Mouse (Mus musculus): ENCODE results near the gene Fam187b. TPM values are rescaled to one million over a fixed set of nuclear protein-coding genes. Genes with fewer than 3 reads are reported as not detected.
"Not testable (repeated sequence)": the region's sequence is repeated elsewhere in the genome, so short reads cannot be mapped to it uniquely, and the experiment has no call there.

The Fam187b gene
- not detected for polyA plus RNA-seq (2012; fragmentation: generic; extraction: Trizol)
- long read RNA-seq, experiment 1: 0 reads
- long read RNA-seq, experiment 2: 0 reads

GRCm38 (mm10) chr7:30973501-30974289 lies at the start of gene Fam187b:
TSS of gene Fam187b (plus strand) at chr7:30973790.
- H3K79me2 ChIP-seq (ENCODE audit: control insufficient read depth, insufficient read depth): no peaks in the 10 kb centered on the region
- no peak for TF ChIP-seq MYOG (IDR thresholded peaks at IDR 0.05; ENCODE audit: control insufficient read depth, extremely low read depth, insufficient read length)
- TF ChIP-seq CTCF (IDR thresholded peaks at IDR 0.05; ENCODE audit: control insufficient read depth, insufficient read depth, insufficient read length): peak; percentile 88
- no peaks in the 10 kb centered on the region for H3K79me3 ChIP-seq (ENCODE audit: low read depth)
- no peak within 1 kb of the TSS for H3K4me3 ChIP-seq (ENCODE audit: insufficient read depth, poor library complexity, severe bottlenecking)
- H3ac ChIP-seq (ENCODE audit: control insufficient read depth, insufficient read length, low read depth): no peak within 1 kb of the TSS
- no peaks in the 10 kb centered on the region for H3K36me3 ChIP-seq (ENCODE audit: control insufficient read depth, insufficient read depth)
- H3K27me3 ChIP-seq (ENCODE audit: control insufficient read depth, insufficient read depth, insufficient read length): peaks cover 22% of the 10 kb centered on the region

- H3K36me3 ChIP-seq (ENCODE audit: control insufficient read depth, insufficient read depth): no peaks in the 10 kb centered on the region
- no peaks in the 10 kb centered on the region for H3K79me3 ChIP-seq (ENCODE audit: low read depth)
- H3ac ChIP-seq (ENCODE audit: control insufficient read depth, insufficient read length, low read depth): no peak overlapping the region
- no peaks in the 10 kb centered on the region for H3K79me2 ChIP-seq (ENCODE audit: control insufficient read depth, insufficient read depth)
- H3K4me3 ChIP-seq (ENCODE audit: insufficient read depth, poor library complexity, severe bottlenecking): no peak overlapping the region
- H3K27me3 ChIP-seq (ENCODE audit: control insufficient read depth, insufficient read depth, insufficient read length): no peaks in the 10 kb centered on the region
- TF ChIP-seq MYOG (IDR thresholded peaks at IDR 0.05; ENCODE audit: control insufficient read depth, extremely low read depth, insufficient read length) (no peak), MYOD1 (IDR thresholded peaks at IDR 0.05; ENCODE audit: control insufficient read depth, insufficient read length, low read depth) (no peak), CTCF (IDR thresholded peaks at IDR 0.05; ENCODE audit: control insufficient read depth, insufficient read depth, insufficient read length) (no peak), CEBPB (IDR thresholded peaks at IDR 0.05; ENCODE audit: low read depth) (no peak), FOSL1 (IDR thresholded peaks at IDR 0.05; ENCODE audit: insufficient read depth, low read length, poor library complexity, severe bottlenecking) (no peak), USF1 (IDR thresholded peaks at IDR 0.05; ENCODE audit: low read depth) (no peak), MAX (IDR thresholded peaks at IDR 0.05) (no peak)
Measured at GRCm38 (mm10) chr7:30924071-30924470, 49.5 kb upstream of the Fam187b start.

- H3K79me2 ChIP-seq (ENCODE audit: control insufficient read depth, insufficient read depth); H3K36me3 ChIP-seq (ENCODE audit: control insufficient read depth, insufficient read depth); H3K79me3 ChIP-seq (ENCODE audit: low read depth); H3K27me3 ChIP-seq (ENCODE audit: control insufficient read depth, insufficient read depth, insufficient read length); H3ac ChIP-seq (ENCODE audit: control insufficient read depth, insufficient read length, low read depth); H3K4me3 ChIP-seq (ENCODE audit: insufficient read depth, poor library complexity, severe bottlenecking): not testable (repeated sequence)
Measured at GRCm38 (mm10) chr7:30924581-30924980, 49.0 kb upstream of the Fam187b start, which contains the start of gene Hamp2. TSS of gene Hamp2 (minus strand) at chr7:30924681.

- not testable (repeated sequence) for H3K79me2 ChIP-seq (ENCODE audit: control insufficient read depth, insufficient read depth); H3K27me3 ChIP-seq (ENCODE audit: control insufficient read depth, insufficient read depth, insufficient read length); H3K4me3 ChIP-seq (ENCODE audit: insufficient read depth, poor library complexity, severe bottlenecking); H3ac ChIP-seq (ENCODE audit: control insufficient read depth, insufficient read length, low read depth); H3K79me3 ChIP-seq (ENCODE audit: low read depth); H3K36me3 ChIP-seq (ENCODE audit: control insufficient read depth, insufficient read depth)
Measured at GRCm38 (mm10) chr7:30935422-30936099, 38.0 kb upstream of the Fam187b start.

GRCm38 (mm10) chr7:30940070-30940469 lies 33.5 kb upstream of the Fam187b start:
- not testable (repeated sequence) for H3K79me2 ChIP-seq (ENCODE audit: control insufficient read depth, insufficient read depth); H3K27me3 ChIP-seq (ENCODE audit: control insufficient read depth, insufficient read depth, insufficient read length); H3K79me3 ChIP-seq (ENCODE audit: low read depth); H3K4me3 ChIP-seq (ENCODE audit: insufficient read depth, poor library complexity, severe bottlenecking); H3ac ChIP-seq (ENCODE audit: control insufficient read depth, insufficient read length, low read depth); H3K36me3 ChIP-seq (ENCODE audit: control insufficient read depth, insufficient read depth)

GRCm38 (mm10) chr7:30942365-30942764 lies 31.2 kb upstream of the Fam187b start:
- not testable (repeated sequence) for H3K36me3 ChIP-seq (ENCODE audit: control insufficient read depth, insufficient read depth); H3K79me2 ChIP-seq (ENCODE audit: control insufficient read depth, insufficient read depth); H3K27me3 ChIP-seq (ENCODE audit: control insufficient read depth, insufficient read depth, insufficient read length); H3ac ChIP-seq (ENCODE audit: control insufficient read depth, insufficient read length, low read depth); H3K79me3 ChIP-seq (ENCODE audit: low read depth); H3K4me3 ChIP-seq (ENCODE audit: insufficient read depth, poor library complexity, severe bottlenecking)

All from C2C12 (cell line).